In genomic region chrX:60895416-60895815, GRCm38 (mm10) we compare ENCODE assay signal across 16 mouse cellular contexts. TPM values are rescaled to one million over a fixed set of nuclear protein-coding genes. Genes with fewer than 3 reads are reported as not detected.
DNase-seq lines count a peak whose midpoint lies in the region; ATAC-seq and TF ChIP-seq lines count a peak whose summit lies in the region.
"Had no signal": no experiment of that assay in that cellular context is flagged by ENCODE, and none has a peak within 500 bp of the region (broad histone marks: within the 10 kb centered on the region; RNA-seq: fewer than 3 reads in every experiment).

No protein-coding gene starts in this region.

- 0 out of 2 replicates have a peak overlapping the region, but pooled peaks have one; percentile 59 for H3K4me3 ChIP-seq in heart, embryonic 12.5 days
- H3K4me3 ChIP-seq in forebrain, embryonic 12.5 days (replicated peaks), result peak overlapping the region; percentile 63
- H3K4me3 ChIP-seq in hindbrain, postnatal 0 days (ENCODE audit: low read length), result peak overlapping the region; percentile 7; the same call in 1 of the 2 replicates
- peak overlapping the region; percentile 52; the same call in 1 of the 2 replicates for H3K4me3 ChIP-seq in neural tube, embryonic 12.5 days
- H3K4me3 ChIP-seq: embryonic facial prominence, embryonic 15.5 days; layer of hippocampus, adult 2 months had no signal

- no peak for TF ChIP-seq CTCF in hindbrain, postnatal 0 days (IDR thresholded peaks at IDR 0.05; ENCODE audit: low read depth)

- H3K27me3 ChIP-seq in heart, embryonic 12.5 days (replicated peaks), result peaks cover 70% of the 10 kb centered on the region
- H3K27me3 ChIP-seq in forebrain, embryonic 12.5 days, result 0 out of 2 replicates have a peak, but pooled peaks cover 3% of the 10 kb centered on the region
- no peaks in the 10 kb centered on the region; the same call in 1 of the 2 replicates for H3K27me3 ChIP-seq in hindbrain, postnatal 0 days (ENCODE audit: insufficient read depth, low read length)
- H3K27me3 ChIP-seq in neural tube, embryonic 12.5 days (replicated peaks), result 0 out of 2 replicates have a peak, but pooled peaks cover 3% of the 10 kb centered on the region

- peak overlapping the region; percentile 75 for H3K4me2 ChIP-seq in heart, embryonic 12.5 days
- H3K4me2 ChIP-seq in forebrain, embryonic 12.5 days, result peak overlapping the region; percentile 60
- peak overlapping the region; percentile 59 for H3K4me2 ChIP-seq in hindbrain, postnatal 0 days (ENCODE audit: low read depth, low read length)
- peak overlapping the region; percentile 63 for H3K4me2 ChIP-seq in neural tube, embryonic 12.5 days (replicated peaks)
- H3K4me2 ChIP-seq: embryonic facial prominence, embryonic 15.5 days had no signal

- ATAC-seq in heart, embryonic 12.5 days (ENCODE audit: insufficient number of reproducible peaks, low FRiP score), result no peak
- no peak for ATAC-seq in forebrain, embryonic 12.5 days (ENCODE audit: low FRiP score)
- no peak for ATAC-seq in hindbrain, postnatal 0 days
- ATAC-seq in neural tube, embryonic 12.5 days (ENCODE audit: low FRiP score, low read depth), result no peak

- H3K9ac ChIP-seq in heart, embryonic 12.5 days, result no peak overlapping the region
- no peak overlapping the region for H3K9ac ChIP-seq in forebrain, embryonic 12.5 days
- H3K9ac ChIP-seq in hindbrain, postnatal 0 days (replicated peaks; ENCODE audit: low read length), result no peak overlapping the region
- H3K9ac ChIP-seq in neural tube, embryonic 12.5 days, result no peak overlapping the region
- H3K9ac ChIP-seq: embryonic facial prominence, embryonic 15.5 days had no signal

- 0 out of 2 replicates have a peak, but pooled peaks cover 10% of the 10 kb centered on the region for H3K4me1 ChIP-seq in heart, embryonic 12.5 days (replicated peaks)
- H3K4me1 ChIP-seq in forebrain, embryonic 12.5 days, result peaks cover 16% of the 10 kb centered on the region
- H3K4me1 ChIP-seq in hindbrain, postnatal 0 days (ENCODE audit: insufficient read depth, low read length), result no peaks in the 10 kb centered on the region
- no peaks in the 10 kb centered on the region for H3K4me1 ChIP-seq in neural tube, embryonic 12.5 days

- WGBS in heart, embryonic 12.5 days, result 13% methylated on average over 11 of the region's 11 CpGs
- 17% methylated on average over 11 of the region's 11 CpGs for WGBS in forebrain, embryonic 12.5 days
- WGBS in hindbrain, postnatal 0 days, result 23% methylated on average over 11 of the region's 11 CpGs
- WGBS in neural tube, embryonic 12.5 days, result 18% methylated on average over 11 of the region's 11 CpGs

- no peak for DNase-seq in heart, adult 9 months (ENCODE audit: low spot score in 2 of 2)
- DNase-seq in hindbrain, postnatal 0 days (ENCODE audit: low spot score), result peak; percentile 25
- no peak for DNase-seq in spleen, postnatal 4 days (ENCODE audit: low spot score in 2 of 2)
- no peak for DNase-seq in layer of hippocampus, adult 8-10 months (ENCODE audit: low spot score in 2 of 2)
- no peak for DNase-seq in right cerebral cortex, adult 18-20 months
- DNase-seq: cerebellum, adult 2 months; heart, postnatal 10 days; kidney, adult 2 months; lung, adult 18-20 months had no signal

- peaks cover 11% of the 10 kb centered on the region for H3K9me3 ChIP-seq in heart, embryonic 12.5 days (replicated peaks)
- no peaks in the 10 kb centered on the region for H3K9me3 ChIP-seq in forebrain, embryonic 12.5 days
- H3K9me3 ChIP-seq in hindbrain, postnatal 0 days (ENCODE audit: low read length), result no peaks in the 10 kb centered on the region
- no peaks in the 10 kb centered on the region for H3K9me3 ChIP-seq in neural tube, embryonic 12.5 days
- H3K9me3 ChIP-seq: embryonic facial prominence, embryonic 15.5 days had no signal

- no peak overlapping the region for H3K27ac ChIP-seq in heart, embryonic 12.5 days (ENCODE audit: poor library complexity, severe bottlenecking)
- H3K27ac ChIP-seq in forebrain, embryonic 12.5 days, result no peak overlapping the region; the same call in 1 of the 2 replicates
- no peak overlapping the region for H3K27ac ChIP-seq in hindbrain, postnatal 0 days
- H3K27ac ChIP-seq in neural tube, embryonic 12.5 days, result no peak overlapping the region
- H3K27ac ChIP-seq: embryonic facial prominence, embryonic 15.5 days; layer of hippocampus, adult 2 months had no signal

- no peaks in the 10 kb centered on the region for H3K36me3 ChIP-seq in heart, embryonic 12.5 days
- H3K36me3 ChIP-seq in forebrain, embryonic 12.5 days (replicated peaks), result no peaks in the 10 kb centered on the region
- H3K36me3 ChIP-seq in hindbrain, postnatal 0 days (ENCODE audit: insufficient read depth, low read length), result no peaks in the 10 kb centered on the region
- H3K36me3 ChIP-seq in neural tube, embryonic 12.5 days, result no peaks in the 10 kb centered on the region
- H3K36me3 ChIP-seq: embryonic facial prominence, embryonic 15.5 days had no signal

RNA-seq across cellular contexts. Expression of gene Sox3, which starts 2.2 kb away (rescaled TPM):
- 1.2 and 1.5 TPM in 2 replicates for polyA plus RNA-seq in heart, embryonic 12.5 days (2016; fragmentation: Nextera tagmentation; extraction: Ambion mirVana)
- polyA plus RNA-seq in forebrain, embryonic 12.5 days (2016; fragmentation: Nextera tagmentation; extraction: Ambion mirVana), result 8.1 and 9.3 TPM in 2 replicates
- total RNA-seq in hindbrain, postnatal 0 days (2014; rRNA removed), result 6.1 and 8.5 TPM in 2 replicates
- 1.3 and 2.4 TPM in 2 replicates for polyA plus RNA-seq in hindbrain, postnatal 0 days (2015; fragmentation: Nextera tagmentation; extraction: Ambion mirVana)
- 3.8 and 5.1 TPM in 2 replicates for polyA plus RNA-seq in neural tube, embryonic 12.5 days (2016; fragmentation: Nextera tagmentation; extraction: Ambion mirVana)
- total RNA-seq in layer of hippocampus, adult 8-10 months (2022), result under 1 TPM; 0.64 to 0.98 (median 0.80) TPM
- total RNA-seq: heart, postnatal 10 days had no signal
- polyA plus RNA-seq: kidney, adult 2 months; limb, embryonic 11.5 days; small intestine, adult 2 months had no signal

Comparison
In these comparisons a context has a peak if more than half of its experiments do, and no peak if none do; other contexts are left out.
1. H3K4me3 ChIP-seq: peak in every context shown above with its lines; median percentile 63 in forebrain, embryonic 12.5 days; 59 in heart, embryonic 12.5 days; 52 in neural tube, embryonic 12.5 days; 7 in hindbrain, postnatal 0 days.